Mouse (Mus musculus) hindbrain, embryonic 12.5 days (tissue): ENCODE results near the gene Acss1. TPM values are rescaled to one million over a fixed set of nuclear protein-coding genes. Genes with fewer than 3 reads are reported as not detected.

Experiments
- ATAC-seq: fragments of 200-750 bp; cut with Nextera tagmentation; 2 replicates; pipeline ENCODE4 v1.8.0; 2017; ENCODE audit warnings: moderate TSS enrichment; ENCODE audit not compliant: low FRiP score
- H3K27ac ChIP-seq: fragments of 300-500 bp; sonication (generic); 2 replicates; pipeline ENCODE4 v1.5.1; 2016; ENCODE audit warnings: mild to moderate bottlenecking
- H3K27me3 ChIP-seq: fragments of 300-500 bp; sonication (generic); 2 replicates; pipeline ENCODE4 v1.6.1; 2016; ENCODE audit warnings: mild to moderate bottlenecking
- H3K36me3 ChIP-seq: fragments of 300-500 bp; sonication (generic); 2 replicates; pipeline ENCODE4 v1.6.1; 2016; ENCODE audit warnings: mild to moderate bottlenecking
- H3K4me1 ChIP-seq: fragments of 300-500 bp; sonication (generic); 2 replicates; pipeline ENCODE4 v1.6.1; 2016
- H3K4me2 ChIP-seq: fragments of 300-500 bp; sonication (generic); replicated peaks from 2 replicates; pipeline ENCODE4 v1.6.1; 2016; ENCODE audit warnings: mild to moderate bottlenecking
- H3K4me3 ChIP-seq: fragments of 300-500 bp; sonication (generic); 2 replicates; pipeline ENCODE4 v1.5.1; 2016; ENCODE audit warnings: mild to moderate bottlenecking
- H3K9ac ChIP-seq: fragments of 300-500 bp; sonication (generic); 2 replicates; pipeline ENCODE4 v1.6.1; 2016; ENCODE audit warnings: mild to moderate bottlenecking, moderate library complexity
- H3K9me3 ChIP-seq: fragments of 300-500 bp; sonication (generic); replicated peaks from 2 replicates; pipeline ENCODE4 v1.6.1; 2016; ENCODE audit warnings: mild to moderate bottlenecking
- WGBS: fragments of 180-500 bp; shearing (Covaris S2); methylation state at CpG from one replicate; pipeline ENCODE4 v1.1.7; 2016; 5-methylcytosine and 5-hydroxymethylcytosine counted together
- polyA plus RNA-seq: library from polyadenylated mRNA; unstranded; fragments of >200 nt; fragmentation: Nextera tagmentation; extraction: Ambion mirVana; gene quantifications from 2 replicates; pipeline ENCODE4 v1.2.1, GENCODE M21; 2016

Gene Acss1
- polyA plus RNA-seq, 1 experiment from 2014 or later, result 28.4 TPM

DNA sequence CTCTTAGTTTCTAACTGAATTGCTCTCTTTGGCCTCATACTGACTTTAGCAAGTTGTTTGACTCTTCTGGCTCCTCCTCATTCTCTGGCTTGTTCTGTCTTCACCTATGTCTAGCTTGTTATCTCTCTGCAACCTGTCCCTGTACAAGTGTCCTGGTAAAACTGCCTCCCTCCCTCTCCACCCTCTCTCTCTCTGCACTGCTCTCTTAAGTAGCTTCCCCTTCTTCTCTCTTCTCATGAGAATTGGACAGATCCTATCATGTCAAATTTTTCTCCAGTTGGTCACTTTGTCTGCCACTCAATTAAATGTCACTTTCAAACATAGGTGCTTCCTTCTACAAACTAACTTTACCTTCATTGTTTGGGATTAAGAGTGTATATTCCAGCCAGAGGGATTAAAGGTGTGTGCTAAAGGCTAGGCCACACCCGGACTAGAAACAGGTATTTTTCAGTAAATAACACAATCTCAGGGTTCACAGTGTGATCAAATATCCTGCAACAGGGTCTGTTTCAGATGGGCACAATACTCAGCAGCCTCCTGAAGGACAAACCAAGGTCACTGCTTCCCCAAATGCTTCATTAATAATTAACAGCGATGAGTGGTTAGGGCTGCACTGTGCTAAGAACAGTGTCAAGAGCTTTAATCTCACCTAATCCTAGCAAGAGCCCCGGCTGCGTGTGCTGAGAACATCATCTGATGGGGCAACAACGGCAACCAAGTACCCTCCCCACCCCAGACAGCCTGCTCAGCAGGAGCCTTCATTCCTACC lies 4.0 kb downstream of the Acss1 start:
- Histone ChIP-seq H3K4me3 (no peak overlapping the region), H3K4me1 (peaks cover 19% of the 10 kb centered on the region), H3K36me3 (no peaks in the 10 kb centered on the region), H3K9me3 (no peaks in the 10 kb centered on the region), H3K9ac (no peak overlapping the region), H3K27me3 (peaks cover 10% of the 10 kb centered on the region), H3K27ac (no peak overlapping the region), H3K4me2 (no peak overlapping the region)
- ATAC-seq, result no peak
- 80% methylated on average over 5 of the region's 5 CpGs for WGBS

DNA sequence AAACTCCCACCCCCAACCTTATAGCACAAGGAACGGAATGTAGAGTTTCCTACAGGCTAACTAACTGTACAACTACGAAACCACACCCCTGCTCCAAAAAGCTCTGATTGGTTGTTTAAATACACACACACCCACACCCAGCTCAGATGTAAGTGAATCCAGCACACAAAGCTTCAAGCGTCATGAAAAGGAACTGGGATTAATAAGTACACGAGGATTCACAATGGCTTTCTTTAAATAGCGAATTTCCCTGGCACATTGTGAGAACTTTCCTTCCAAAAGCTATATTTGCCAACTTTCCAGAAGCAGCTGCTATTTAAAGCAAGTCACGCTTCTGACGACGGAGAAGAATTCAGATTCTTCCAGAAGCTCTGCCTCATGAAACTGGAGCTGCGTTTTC lies 5.0 kb downstream of the Acss1 start:
- Histone ChIP-seq H3K36me3 (no peaks in the 10 kb centered on the region), H3K27ac (no peak overlapping the region), H3K27me3 (peaks cover 4% of the 10 kb centered on the region; the same call in 1 of the 2 replicates), H3K4me2 (no peak overlapping the region), H3K9me3 (no peaks in the 10 kb centered on the region), H3K4me1 (peaks cover 15% of the 10 kb centered on the region), H3K4me3 (no peak overlapping the region), H3K9ac (no peak overlapping the region)
- ATAC-seq, result no peak
- WGBS, result 73% methylated on average over 9 of the region's 9 CpGs

GRCm38 (mm10) chr2:150662007-150662406 lies 6.3 kb downstream of the Acss1 start:
- 79% methylated on average over 2 of the region's 2 CpGs for WGBS
- no peak overlapping the region for H3K4me2 ChIP-seq
- H3K36me3 ChIP-seq, result no peaks in the 10 kb centered on the region
- no peaks in the 10 kb centered on the region for H3K9me3 ChIP-seq
- no peak for ATAC-seq
- no peak overlapping the region for H3K27ac ChIP-seq
- H3K9ac ChIP-seq, result no peak overlapping the region
- no peaks in the 10 kb centered on the region for H3K27me3 ChIP-seq
- no peak overlapping the region for H3K4me3 ChIP-seq
- H3K4me1 ChIP-seq, result peaks cover 14% of the 10 kb centered on the region

DNA sequence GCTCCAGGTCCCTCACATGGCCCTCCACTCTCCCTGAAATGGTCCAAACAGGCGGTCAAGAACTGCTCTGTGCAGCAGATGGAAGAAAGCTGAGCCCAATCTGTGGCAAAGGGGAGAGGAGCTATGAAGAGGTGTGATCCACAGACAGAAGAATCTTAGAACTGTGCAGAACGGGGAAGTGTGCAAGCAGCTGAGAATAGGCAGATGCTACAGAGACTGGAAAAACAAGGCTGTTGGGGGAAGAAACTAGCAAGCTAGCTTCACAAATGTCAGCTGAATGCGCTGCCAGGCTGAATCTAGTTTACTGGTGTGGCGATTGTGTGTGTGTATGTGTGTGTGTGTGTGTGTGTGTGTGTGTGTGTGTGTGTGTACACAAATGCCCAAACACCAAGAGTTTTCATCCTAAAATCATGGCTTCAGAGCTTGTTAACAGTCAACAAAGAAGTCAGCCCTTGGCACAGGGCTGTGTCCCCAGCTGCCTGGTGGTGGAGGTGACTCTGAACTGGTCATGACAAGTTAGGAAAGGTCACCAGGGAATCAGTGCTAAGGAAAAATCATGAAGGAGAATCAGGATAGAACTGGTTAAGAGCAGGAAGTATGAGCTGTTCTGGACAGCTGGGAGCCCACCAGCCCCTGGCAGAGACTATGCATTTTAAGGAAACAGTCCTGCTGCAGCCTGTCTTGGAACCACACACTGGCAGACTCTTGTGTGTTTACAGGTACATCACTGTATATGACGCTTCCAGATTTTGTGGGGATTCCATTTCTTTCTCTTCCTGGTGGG lies 7.4 kb downstream of the Acss1 start:
- no peaks in the 10 kb centered on the region for H3K36me3 ChIP-seq
- H3K4me2 ChIP-seq, result no peak overlapping the region
- ATAC-seq, result no peak
- H3K4me3 ChIP-seq, result no peak overlapping the region
- H3K9ac ChIP-seq, result no peak overlapping the region
- no peaks in the 10 kb centered on the region for H3K27me3 ChIP-seq
- H3K27ac ChIP-seq, result no peak overlapping the region
- H3K9me3 ChIP-seq, result no peaks in the 10 kb centered on the region
- H3K4me1 ChIP-seq, result peaks cover 18% of the 10 kb centered on the region
- 85% methylated on average over 5 of the region's 5 CpGs for WGBS

- Histone ChIP-seq H3K36me3 (no peaks in the 10 kb centered on the region), H3K9ac (no peak overlapping the region), H3K4me2 (no peak overlapping the region), H3K27ac (no peak overlapping the region), H3K27me3 (no peaks in the 10 kb centered on the region), H3K9me3 (no peaks in the 10 kb centered on the region), H3K4me3 (no peak overlapping the region), H3K4me1 (peaks cover 14% of the 10 kb centered on the region)
- WGBS, result 67% methylated on average over 4 of the region's 4 CpGs
- no peak for ATAC-seq
Observed at GRCm38 (mm10) chr2:150660049-150660448, 8.3 kb downstream of the Acss1 start.

- H3K27ac ChIP-seq, result peak overlapping the region; percentile 83
- H3K4me2 ChIP-seq, result no peak overlapping the region
- H3K36me3 ChIP-seq, result no peaks in the 10 kb centered on the region
- 40% methylated on average over 8 of the region's 8 CpGs for WGBS
- H3K4me3 ChIP-seq, result no peak overlapping the region
- peak; percentile 93 for ATAC-seq
- no peaks in the 10 kb centered on the region for H3K9me3 ChIP-seq
- H3K27me3 ChIP-seq, result no peaks in the 10 kb centered on the region
- H3K4me1 ChIP-seq, result peaks cover 14% of the 10 kb centered on the region
- no peak overlapping the region for H3K9ac ChIP-seq
Observed at GRCm38 (mm10) chr2:150656975-150657768, 11.1 kb downstream of the Acss1 start.

- Histone ChIP-seq H3K27me3 (no peaks in the 10 kb centered on the region), H3K4me3 (no peak overlapping the region), H3K27ac (peak overlapping the region; percentile 83), H3K9ac (no peak overlapping the region), H3K4me1 (peaks cover 18% of the 10 kb centered on the region), H3K4me2 (no peak overlapping the region), H3K36me3 (no peaks in the 10 kb centered on the region), H3K9me3 (no peaks in the 10 kb centered on the region)
- no peak for ATAC-seq
- 88% methylated on average over 3 of the region's 3 CpGs for WGBS
Observed at GRCm38 (mm10) chr2:150656112-150656511, 12.2 kb downstream of the Acss1 start.

DNA sequence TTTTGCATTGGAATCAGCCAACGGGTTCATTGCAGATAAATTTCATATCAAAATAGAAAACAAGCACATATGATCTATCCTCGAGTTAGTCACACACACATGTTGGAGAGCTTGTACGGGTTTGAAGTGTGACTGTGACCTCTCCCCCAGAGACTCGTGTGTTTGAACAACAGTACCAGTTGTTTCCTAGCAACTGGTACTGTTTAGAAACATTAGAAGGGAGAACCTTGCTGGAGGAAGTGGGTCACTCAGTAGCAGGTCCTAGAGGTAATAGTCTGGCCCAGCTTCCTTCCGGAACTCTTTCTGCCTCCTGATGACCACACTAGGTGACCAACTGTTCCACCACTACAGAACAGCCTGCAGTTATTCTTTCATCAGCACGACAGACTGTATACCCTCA lies 13.0 kb downstream of the Acss1 start:
- no peaks in the 10 kb centered on the region for H3K27me3 ChIP-seq
- H3K9ac ChIP-seq, result no peak overlapping the region
- 79% methylated on average over 6 of the region's 6 CpGs for WGBS
- H3K4me1 ChIP-seq, result peaks cover 26% of the 10 kb centered on the region
- H3K4me2 ChIP-seq, result no peak overlapping the region
- H3K27ac ChIP-seq, result no peak overlapping the region
- no peak for ATAC-seq
- H3K9me3 ChIP-seq, result no peaks in the 10 kb centered on the region
- no peak overlapping the region for H3K4me3 ChIP-seq
- H3K36me3 ChIP-seq, result no peaks in the 10 kb centered on the region

DNA sequence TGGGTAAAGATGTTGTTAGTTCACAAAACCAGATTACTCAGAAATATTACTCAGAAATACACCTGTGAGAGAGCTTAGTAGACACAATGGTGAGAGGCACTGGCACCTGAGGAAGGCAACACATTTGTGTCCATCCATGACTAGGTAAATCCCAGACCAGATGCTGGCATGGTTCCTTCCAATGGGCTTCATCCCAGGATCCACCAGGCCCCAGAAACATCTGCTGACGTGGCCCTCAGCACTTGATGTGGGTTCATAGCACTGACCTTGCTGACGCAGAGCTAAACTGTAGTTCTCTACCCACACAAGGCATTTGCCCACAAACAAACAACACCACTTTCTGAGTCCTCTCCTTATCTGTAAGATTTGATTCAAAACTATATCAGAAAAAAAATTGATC lies 13.5 kb downstream of the Acss1 start:
- H3K4me3 ChIP-seq, result no peak overlapping the region
- no peaks in the 10 kb centered on the region for H3K27me3 ChIP-seq
- H3K27ac ChIP-seq, result no peak overlapping the region
- WGBS, result 88% methylated on average over 2 of the region's 2 CpGs
- no peak overlapping the region for H3K4me2 ChIP-seq
- ATAC-seq, result no peak
- H3K9me3 ChIP-seq, result no peaks in the 10 kb centered on the region
- peaks cover 31% of the 10 kb centered on the region for H3K4me1 ChIP-seq
- H3K36me3 ChIP-seq, result no peaks in the 10 kb centered on the region
- H3K9ac ChIP-seq, result no peak overlapping the region

GRCm38 (mm10) chr2:150651366-150651765 lies 16.9 kb downstream of the Acss1 start:
- peak overlapping the region; percentile 74; the same call in 1 of the 2 replicates for H3K27ac ChIP-seq

GRCm38 (mm10) chr2:150650511-150651074 lies 17.7 kb downstream of the Acss1 start:
- H3K9me3 ChIP-seq, result no peaks in the 10 kb centered on the region
- peak; percentile 56 for ATAC-seq
- H3K4me2 ChIP-seq, result 0 out of 2 replicates have a peak overlapping the region, but pooled peaks have one; percentile 2
- no peak overlapping the region for H3K9ac ChIP-seq
- peaks cover 31% of the 10 kb centered on the region for H3K4me1 ChIP-seq
- peak overlapping the region; percentile 74 for H3K27ac ChIP-seq
- H3K36me3 ChIP-seq, result no peaks in the 10 kb centered on the region
- no peak overlapping the region for H3K4me3 ChIP-seq
- H3K27me3 ChIP-seq, result no peaks in the 10 kb centered on the region
- 4% methylated on average over 7 of the region's 7 CpGs for WGBS

More at GRCm38 (mm10) chr2:150651366-150651765, 16.9 kb downstream of the Acss1 start:
- H3K36me3 ChIP-seq, result no peaks in the 10 kb centered on the region
- WGBS, result 58% methylated on average over 9 of the region's 9 CpGs
- H3K4me1 ChIP-seq, result peaks cover 35% of the 10 kb centered on the region
- H3K27me3 ChIP-seq, result no peaks in the 10 kb centered on the region
- no peak overlapping the region for H3K4me2 ChIP-seq
- ATAC-seq, result peak; percentile 4; the same call in 1 of the 2 replicates
- no peak overlapping the region for H3K9ac ChIP-seq
- H3K9me3 ChIP-seq, result no peaks in the 10 kb centered on the region
- H3K4me3 ChIP-seq, result no peak overlapping the region
